Mouse (Mus musculus) liver, embryonic 13.5 days (tissue): ENCODE measurements around the gene Rln3. TPM values are rescaled to one million over a fixed set of nuclear protein-coding genes. Genes with fewer than 3 reads are reported as not detected.

Experiments
- ATAC-seq: fragments of 200-750 bp; cut with Nextera tagmentation; 2 replicates; pipeline ENCODE4 v1.8.0; 2017; ENCODE audit warnings: low read depth, mild to moderate bottlenecking, moderate number of reproducible peaks, moderate library complexity
- DNase-seq: peaks from one replicate; pipeline ENCODE4 v3.0.0; 2022
- H3K27ac ChIP-seq: fragments of 300-500 bp; sonication (generic); 2 replicates; pipeline ENCODE4 v1.5.1; 2015; ENCODE audit warnings: moderate library complexity, mild to moderate bottlenecking, inconsistent platforms
- H3K27me3 ChIP-seq: fragments of 300-500 bp; sonication (generic); 2 replicates; pipeline ENCODE4 v1.6.1; 2015; ENCODE audit warnings: mild to moderate bottlenecking, inconsistent platforms
- H3K36me3 ChIP-seq: fragments of 300-500 bp; sonication (generic); 2 replicates; pipeline ENCODE4 v1.6.1; 2015; ENCODE audit warnings: mild to moderate bottlenecking, inconsistent platforms
- H3K4me1 ChIP-seq: fragments of 300-500 bp; sonication (generic); replicated peaks from 2 replicates; pipeline ENCODE4 v1.6.1; 2015; ENCODE audit warnings: inconsistent platforms
- H3K4me2 ChIP-seq: fragments of 300-500 bp; sonication (generic); 2 replicates; pipeline ENCODE4 v1.6.1; 2015; ENCODE audit warnings: inconsistent platforms, mild to moderate bottlenecking, moderate library complexity
- H3K4me3 ChIP-seq: fragments of 300-500 bp; sonication (generic); replicated peaks from 2 replicates; pipeline ENCODE4 v1.5.1; 2015; ENCODE audit warnings: mild to moderate bottlenecking, inconsistent platforms
- H3K9ac ChIP-seq: fragments of 300-500 bp; sonication (generic); 2 replicates; pipeline ENCODE4 v1.6.1; 2015; ENCODE audit warnings: mild to moderate bottlenecking, inconsistent platforms
- H3K9me3 ChIP-seq: fragments of 300-500 bp; sonication (generic); replicated peaks from 2 replicates; pipeline ENCODE4 v1.6.1; 2016; ENCODE audit warnings: inconsistent platforms
- WGBS: fragments of 180-500 bp; shearing (Covaris S2); methylation state at CpG from one replicate; pipeline ENCODE4 v1.1.7; 2015; ENCODE audit not compliant: insufficient replicate concordance; 5-methylcytosine and 5-hydroxymethylcytosine counted together
- polyA plus RNA-seq: library from polyadenylated mRNA; unstranded; fragments of >200 nt; fragmentation: Nextera tagmentation; extraction: Ambion mirVana; gene quantifications from 2 replicates; pipeline ENCODE4 v1.2.1, GENCODE M21; 2015

Rln3 gene
- polyA plus RNA-seq, 1 experiment from 2014 or later = not detected

GRCm38 (mm10) chr8:84072321-84072720, 27.5 kb upstream of the Rln3 start:
- DNase-seq (no peak), ATAC-seq (no peak)
- peaks cover 3% of the 10 kb centered on the region; the same call in 1 of the 2 replicates for H3K36me3 ChIP-seq
- H3K4me1 ChIP-seq = peaks cover 56% of the 10 kb centered on the region
- no peak overlapping the region for H3K4me2 ChIP-seq
- WGBS = 84% methylated on average over 10 of the region's 10 CpGs
- no peak overlapping the region for H3K4me3 ChIP-seq
- no peak overlapping the region for H3K9ac ChIP-seq
- no peaks in the 10 kb centered on the region for H3K9me3 ChIP-seq
- H3K27me3 ChIP-seq = no peaks in the 10 kb centered on the region
- no peak overlapping the region for H3K27ac ChIP-seq

- 51% methylated on average over 3 of the region's 3 CpGs for WGBS
- H3K27ac ChIP-seq = no peak overlapping the region
- no peak overlapping the region for H3K9ac ChIP-seq
- H3K4me3 ChIP-seq = no peak overlapping the region
- H3K9me3 ChIP-seq = no peaks in the 10 kb centered on the region
- DNase-seq = no peak
- peaks cover 56% of the 10 kb centered on the region for H3K4me1 ChIP-seq
- H3K4me2 ChIP-seq = no peak overlapping the region
- H3K27me3 ChIP-seq = no peaks in the 10 kb centered on the region
- peaks cover 3% of the 10 kb centered on the region; the same call in 1 of the 2 replicates for H3K36me3 ChIP-seq
- no peak for ATAC-seq
Observed at GRCm38 (mm10) chr8:84071921-84072320, 27.1 kb upstream of the Rln3 start.

GRCm38 (mm10) chr8:84070667-84071066, 25.9 kb upstream of the Rln3 start:
- no peak overlapping the region for H3K27ac ChIP-seq
- peaks cover 3% of the 10 kb centered on the region; the same call in 1 of the 2 replicates for H3K36me3 ChIP-seq
- DNase-seq = no peak
- no peaks in the 10 kb centered on the region for H3K27me3 ChIP-seq
- no peak overlapping the region for H3K4me3 ChIP-seq
- H3K4me1 ChIP-seq = peaks cover 56% of the 10 kb centered on the region
- 76% methylated on average over 2 of the region's 2 CpGs for WGBS
- no peak overlapping the region for H3K4me2 ChIP-seq
- ATAC-seq = no peak
- no peaks in the 10 kb centered on the region for H3K9me3 ChIP-seq
- no peak overlapping the region for H3K9ac ChIP-seq

- Histone ChIP-seq H3K9me3 (no peaks in the 10 kb centered on the region), H3K4me1 (peaks cover 60% of the 10 kb centered on the region), H3K27me3 (no peaks in the 10 kb centered on the region), H3K9ac (0 out of 2 replicates have a peak overlapping the region, but pooled peaks have one; percentile 29), H3K36me3 (peaks cover 3% of the 10 kb centered on the region; the same call in 1 of the 2 replicates), H3K27ac (no peak overlapping the region), H3K4me2 (no peak overlapping the region), H3K4me3 (no peak overlapping the region)
- ATAC-seq (no peak), DNase-seq (no peak)
- WGBS = 68% methylated on average over 5 of the region's 5 CpGs
Observed at GRCm38 (mm10) chr8:84070241-84070640, 25.4 kb upstream of the Rln3 start.

GRCm38 (mm10) chr8:84069750-84070149, 24.9 kb upstream of the Rln3 start:
- no peaks in the 10 kb centered on the region; the same call in 1 of the 2 replicates for H3K36me3 ChIP-seq
- no peak overlapping the region for H3K27ac ChIP-seq
- H3K27me3 ChIP-seq = no peaks in the 10 kb centered on the region
- H3K4me1 ChIP-seq = peaks cover 62% of the 10 kb centered on the region
- ATAC-seq (no peak), DNase-seq (no peak)
- WGBS = 73% methylated on average over 2 of the region's 2 CpGs
- H3K4me3 ChIP-seq = no peak overlapping the region
- H3K4me2 ChIP-seq = no peak overlapping the region
- H3K9ac ChIP-seq = peak overlapping the region; percentile 29; the same call in 1 of the 2 replicates
- H3K9me3 ChIP-seq = no peaks in the 10 kb centered on the region

- ATAC-seq = no peak
- Histone ChIP-seq H3K9ac (peak overlapping the region; percentile 1; the same call in 1 of the 2 replicates), H3K4me1 (peaks cover 65% of the 10 kb centered on the region), H3K36me3 (no peaks in the 10 kb centered on the region), H3K27ac (0 out of 2 replicates have a peak overlapping the region, but pooled peaks have one; percentile 25), H3K4me3 (no peak overlapping the region), H3K9me3 (no peaks in the 10 kb centered on the region), H3K4me2 (no peak overlapping the region), H3K27me3 (no peaks in the 10 kb centered on the region)
- WGBS = 45% methylated on average over 1 of the region's 1 CpGs
- DNase-seq = no peak
Observed at GRCm38 (mm10) chr8:84069169-84069568, 24.4 kb upstream of the Rln3 start.

- no peaks in the 10 kb centered on the region for H3K36me3 ChIP-seq
- WGBS = 34% methylated on average over 12 of the region's 12 CpGs
- peak overlapping the region; percentile 92 for H3K4me2 ChIP-seq
- H3K9me3 ChIP-seq = no peaks in the 10 kb centered on the region
- no peak for ATAC-seq
- no peak for DNase-seq
- peak overlapping the region; percentile 25; the same call in 1 of the 2 replicates for H3K27ac ChIP-seq
- peak overlapping the region; percentile 1; the same call in 1 of the 2 replicates for H3K9ac ChIP-seq
- H3K4me1 ChIP-seq = peaks cover 71% of the 10 kb centered on the region
- no peaks in the 10 kb centered on the region for H3K27me3 ChIP-seq
- no peak overlapping the region for H3K4me3 ChIP-seq
Observed at GRCm38 (mm10) chr8:84068316-84069035, 23.7 kb upstream of the Rln3 start.

GRCm38 (mm10) chr8:84067911-84068310, 23.1 kb upstream of the Rln3 start:
- peak overlapping the region; percentile 20; the same call in 1 of the 2 replicates for H3K27ac ChIP-seq

GRCm38 (mm10) chr8:84067047-84067573, 22.3 kb upstream of the Rln3 start:
- H3K36me3 ChIP-seq = no peaks in the 10 kb centered on the region
- H3K4me2 ChIP-seq = peak overlapping the region; percentile 92
- peak overlapping the region; percentile 89 for H3K4me3 ChIP-seq
- peaks cover 67% of the 10 kb centered on the region for H3K4me1 ChIP-seq
- peak overlapping the region; percentile 90 for H3K9ac ChIP-seq
- no peaks in the 10 kb centered on the region for H3K27me3 ChIP-seq
- DNase-seq = peak; percentile 92
- WGBS = under 1% methylated on average over 52 of the region's 58 CpGs
- no peaks in the 10 kb centered on the region for H3K9me3 ChIP-seq
- ATAC-seq = peak; percentile 69
- peak overlapping the region; percentile 98 for H3K27ac ChIP-seq

More at GRCm38 (mm10) chr8:84067911-84068310, 23.1 kb upstream of the Rln3 start:
- Histone ChIP-seq H3K9ac (peak overlapping the region; percentile 54), H3K4me2 (peak overlapping the region; percentile 92), H3K9me3 (no peaks in the 10 kb centered on the region), H3K4me3 (peak overlapping the region; percentile 89), H3K4me1 (peaks cover 67% of the 10 kb centered on the region), H3K27me3 (no peaks in the 10 kb centered on the region), H3K36me3 (no peaks in the 10 kb centered on the region)
- 65% methylated on average over 7 of the region's 7 CpGs for WGBS
- DNase-seq (no peak), ATAC-seq (no peak)

GRCm38 (mm10) chr8:84066291-84066930, 21.6 kb upstream of the Rln3 start, which contains the start of gene Rfx1:
TSS of gene Rfx1 (plus strand) at chr8:84066834.
- peak within 1 kb of the TSS; percentile 98 for H3K27ac ChIP-seq
- peak within 1 kb of the TSS; percentile 92 for H3K4me2 ChIP-seq
- ATAC-seq (peak; percentile 94), DNase-seq (peak; percentile 98)
- H3K9me3 ChIP-seq = no peaks in the 10 kb centered on the region
- peak within 1 kb of the TSS; percentile 89 for H3K4me3 ChIP-seq
- peak within 1 kb of the TSS; percentile 90 for H3K9ac ChIP-seq
- no peaks in the 10 kb centered on the region for H3K36me3 ChIP-seq
- H3K4me1 ChIP-seq = peaks cover 61% of the 10 kb centered on the region
- no peaks in the 10 kb centered on the region for H3K27me3 ChIP-seq
- WGBS = under 1% methylated on average over 51 of the region's 51 CpGs

GRCm38 (mm10) chr8:84065457-84066072, 20.8 kb upstream of the Rln3 start:
- Histone ChIP-seq H3K9ac (peak overlapping the region; percentile 84), H3K27me3 (no peaks in the 10 kb centered on the region), H3K4me2 (peak overlapping the region; percentile 92), H3K9me3 (no peaks in the 10 kb centered on the region), H3K36me3 (no peaks in the 10 kb centered on the region), H3K4me3 (peak overlapping the region; percentile 89), H3K4me1 (peaks cover 55% of the 10 kb centered on the region), H3K27ac (peak overlapping the region; percentile 98)
- no peak for DNase-seq
- 20% methylated on average over 5 of the region's 5 CpGs for WGBS
- ATAC-seq = no peak
